Mouse (Mus musculus) bone marrow macrophage, adult 2 months (primary cell): Measurements from ENCODE around the gene Rfc1. TPM values are rescaled to one million over a fixed set of nuclear protein-coding genes. Genes with fewer than 3 reads are reported as not detected.

ENCODE experiments used
- H3K27ac ChIP-seq: 2 replicates; pipeline ENCODE4 v1.5.1; 2012; ENCODE audit warnings: low read depth, low read length; ENCODE audit not compliant: insufficient read depth
- H3K4me1 ChIP-seq: 2 replicates; pipeline ENCODE4 v1.6.1; 2012; ENCODE audit warnings: low read length; ENCODE audit not compliant: control insufficient read depth, insufficient read depth
- H3K4me3 ChIP-seq: 2 replicates; pipeline ENCODE4 v1.5.1; 2012; ENCODE audit warnings: mild to moderate bottlenecking, low read length, moderate library complexity; ENCODE audit not compliant: insufficient read depth
- CTCF ChIP-seq: IDR thresholded peaks from 2 replicates; pipeline ENCODE4 v1.5.1; 2012; ENCODE audit warnings: low read depth, mild to moderate bottlenecking, low read length, moderate library complexity
- POLR2A ChIP-seq: IDR thresholded peaks from 2 replicates; pipeline ENCODE4 v1.6.1; 2012; ENCODE audit warnings: mild to moderate bottlenecking, low read depth, low read length, borderline replicate concordance
- polyA plus RNA-seq: library from polyadenylated mRNA; stranded (reverse); fragments of >200 nt; gene quantifications from 2 replicates; pipeline ENCODE4 v1.2.4, GENCODE M21; 2012; ENCODE audit not compliant: missing spikeins, insufficient read depth, insufficient read length

The Rfc1 gene
- polyA plus RNA-seq, result 45.4 and 51.0 TPM in 2 replicates

DNA sequence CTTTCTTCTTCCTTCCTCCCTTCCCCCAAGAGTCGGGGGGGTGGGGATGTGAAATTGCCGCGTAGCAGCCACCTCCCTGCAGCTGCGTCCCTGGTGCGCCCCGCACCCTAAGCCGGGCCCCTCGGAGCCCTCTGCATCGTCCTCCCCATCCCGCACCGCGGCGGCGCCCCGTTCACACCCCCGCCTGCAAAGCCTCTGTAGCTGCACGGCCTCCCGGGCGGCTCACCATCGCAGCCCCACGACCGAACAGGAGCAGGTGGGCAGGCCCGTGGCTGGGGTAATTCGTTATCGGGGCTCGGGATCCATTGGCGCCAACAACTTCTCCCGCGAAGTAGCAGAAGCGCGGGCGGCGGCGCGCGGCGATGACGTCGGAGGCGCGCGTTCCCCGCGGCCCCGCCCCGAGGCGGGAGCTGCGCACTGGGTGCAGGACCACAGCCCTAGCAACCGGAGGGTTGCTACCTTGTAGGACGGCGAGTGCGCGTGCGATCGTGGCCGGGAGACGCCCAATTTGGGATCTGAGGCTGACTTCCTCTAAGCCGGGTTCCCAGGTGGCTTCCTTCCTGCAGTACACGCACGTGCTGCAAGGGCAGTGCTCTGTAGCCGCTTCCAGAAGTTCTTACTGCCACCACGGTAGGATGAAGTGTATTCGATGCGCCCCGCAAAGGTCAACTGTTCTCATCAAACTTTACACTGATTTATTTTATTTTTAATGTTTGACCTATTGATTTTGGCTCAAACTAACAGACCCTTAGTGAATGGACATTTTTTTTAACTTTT lies at the start of gene Rfc1:
Rfc1 (minus strand) TSS at position 373 of the 777 bp plus-strand sequence.
- TF ChIP-seq CTCF, result no peak
- TF ChIP-seq POLR2A, result no peak
- H3K4me1 ChIP-seq, result peaks cover 6% of the 10 kb centered on the region
- peak within 1 kb of the TSS; percentile 76 for H3K27ac ChIP-seq
- H3K4me3 ChIP-seq, result peak within 1 kb of the TSS; percentile 99

DNA sequence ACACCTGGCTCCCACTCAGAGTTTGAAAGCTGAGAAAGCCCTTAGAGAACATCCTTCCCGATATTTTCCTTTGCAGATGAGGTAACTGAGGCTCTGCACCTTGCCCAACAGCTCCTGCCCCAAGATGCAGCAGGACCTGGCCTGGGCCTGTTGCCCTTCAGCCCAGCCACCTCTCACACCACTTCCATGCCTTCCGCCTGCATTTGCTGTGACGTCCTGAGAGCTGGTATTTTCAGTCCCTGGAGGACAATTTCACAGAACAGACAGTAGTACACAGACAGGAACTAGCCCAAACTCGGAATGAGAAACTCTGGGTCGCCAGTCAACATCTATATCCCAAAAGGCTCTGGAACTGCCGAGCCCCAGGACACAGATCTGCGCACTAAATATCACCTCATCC lies 39.3 kb upstream of the Rfc1 start:
- TF ChIP-seq CTCF, result no peak
- TF ChIP-seq POLR2A, result no peak
- Histone ChIP-seq H3K4me1 (no peaks in the 10 kb centered on the region), H3K4me3 (no peak overlapping the region), H3K27ac (no peak overlapping the region)

GRCm38 (mm10) chr5:65371551-65371950 lies 36.1 kb upstream of the Rfc1 start:
- H3K27ac ChIP-seq, result no peak overlapping the region
- no peak overlapping the region for H3K4me3 ChIP-seq
- TF ChIP-seq CTCF (no peak), POLR2A (no peak)
- no peaks in the 10 kb centered on the region for H3K4me1 ChIP-seq

DNA sequence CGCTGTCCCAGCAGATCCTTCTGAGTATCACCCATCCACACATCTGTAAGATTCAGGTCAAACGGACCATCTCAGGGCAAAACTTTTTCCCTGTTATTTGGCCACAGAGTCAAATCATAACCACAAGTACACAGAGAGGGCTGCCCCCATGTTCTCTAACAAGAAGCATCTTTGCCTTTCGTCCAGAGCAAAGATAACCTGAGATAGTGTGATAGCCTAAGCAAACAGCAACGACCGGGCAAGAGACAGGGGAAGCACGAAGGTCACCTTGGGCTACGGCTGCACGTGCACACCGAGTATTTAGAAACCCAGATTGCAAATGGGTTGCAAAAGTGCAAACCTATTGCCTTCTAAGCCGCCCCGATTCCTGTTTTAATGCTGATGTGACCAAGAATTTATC lies 32.4 kb upstream of the Rfc1 start:
- no peak for TF ChIP-seq CTCF
- TF ChIP-seq POLR2A, result no peak
- H3K4me1 ChIP-seq, result no peaks in the 10 kb centered on the region
- H3K4me3 ChIP-seq, result no peak overlapping the region
- no peak overlapping the region for H3K27ac ChIP-seq

DNA sequence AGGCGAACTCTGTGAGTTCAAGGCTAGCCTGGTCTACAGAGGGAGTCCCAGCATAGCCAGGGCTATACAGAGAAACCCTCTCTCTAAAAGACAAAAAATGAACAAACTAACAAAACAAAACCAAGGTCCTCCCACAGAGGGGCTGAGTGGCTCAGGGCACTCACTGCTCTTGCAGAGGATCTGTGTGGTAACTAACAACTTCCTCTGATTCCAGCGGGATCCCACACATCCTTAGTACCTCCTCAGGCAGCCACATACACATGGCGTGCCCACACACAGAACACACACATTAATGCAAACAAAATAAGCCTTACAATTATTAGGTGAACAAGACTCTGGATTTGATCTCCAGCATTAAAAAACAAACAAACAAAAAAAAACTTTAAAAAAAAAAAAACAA lies 22.3 kb upstream of the Rfc1 start:
- Histone ChIP-seq H3K4me1 (0 out of 2 replicates have a peak, but pooled peaks cover 2% of the 10 kb centered on the region), H3K27ac (no peak overlapping the region), H3K4me3 (no peak overlapping the region)
- TF ChIP-seq CTCF (no peak), POLR2A (no peak)

GRCm38 (mm10) chr5:65356851-65357250 lies 21.4 kb upstream of the Rfc1 start:
- H3K4me1 ChIP-seq, result 0 out of 2 replicates have a peak, but pooled peaks cover 2% of the 10 kb centered on the region
- no peak overlapping the region for H3K27ac ChIP-seq
- no peak overlapping the region for H3K4me3 ChIP-seq
- TF ChIP-seq POLR2A (no peak), CTCF (no peak)

DNA sequence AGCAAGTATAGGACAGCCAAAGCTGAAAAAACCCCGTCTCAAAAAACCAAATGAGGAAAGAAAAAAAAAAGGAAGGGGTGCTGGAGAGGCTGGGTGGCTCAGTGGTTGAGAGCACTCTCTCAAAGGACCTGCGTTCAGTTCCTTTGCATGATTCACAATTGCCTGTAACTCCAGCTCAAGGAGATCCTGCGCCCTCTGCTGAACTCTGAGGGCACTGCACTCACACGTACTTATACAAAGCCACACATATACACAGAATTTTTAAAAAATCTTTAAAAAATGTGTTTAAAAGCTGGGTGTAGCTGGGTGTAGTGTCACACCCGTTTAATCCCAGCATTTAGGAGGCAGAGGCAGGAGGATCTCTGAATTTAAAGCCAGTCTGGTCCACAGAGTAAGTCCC lies 19.5 kb upstream of the Rfc1 start:
- TF ChIP-seq CTCF (no peak), POLR2A (no peak)
- no peak overlapping the region for H3K4me3 ChIP-seq
- H3K27ac ChIP-seq, result no peak overlapping the region
- H3K4me1 ChIP-seq, result 0 out of 2 replicates have a peak, but pooled peaks cover 2% of the 10 kb centered on the region

GRCm38 (mm10) chr5:65354097-65354496 lies 18.6 kb upstream of the Rfc1 start:
- TF ChIP-seq POLR2A (no peak), CTCF (no peak)
- H3K4me1 ChIP-seq, result 0 out of 2 replicates have a peak, but pooled peaks cover 2% of the 10 kb centered on the region
- H3K4me3 ChIP-seq, result no peak overlapping the region
- no peak overlapping the region for H3K27ac ChIP-seq

DNA sequence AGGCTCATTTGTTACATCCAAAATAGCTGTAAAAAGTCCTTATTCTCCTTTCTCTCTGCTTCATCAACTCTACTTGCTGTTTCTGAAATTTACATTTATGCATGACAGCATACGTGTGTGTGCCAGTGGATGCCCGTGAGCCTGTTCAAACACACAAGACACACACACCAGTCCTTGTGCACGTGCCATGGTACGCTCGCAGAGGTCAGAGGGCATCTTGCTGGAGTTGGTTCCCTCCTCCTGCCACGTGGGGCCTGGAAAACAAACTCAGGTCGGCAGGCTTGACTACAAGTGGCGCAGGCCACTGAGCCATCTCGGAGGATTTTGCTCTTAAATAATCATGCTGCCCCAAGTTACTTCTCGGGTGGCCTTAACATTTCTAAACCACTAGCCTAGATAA lies 15.0 kb upstream of the Rfc1 start:
- Histone ChIP-seq H3K4me3 (no peak overlapping the region), H3K27ac (no peak overlapping the region), H3K4me1 (no peaks in the 10 kb centered on the region)
- TF ChIP-seq POLR2A (no peak), CTCF (no peak)

- no peak within 1 kb of the TSS for H3K27ac ChIP-seq
- no peak within 1 kb of the TSS for H3K4me3 ChIP-seq
- TF ChIP-seq POLR2A (no peak), CTCF (no peak)
- no peaks in the 10 kb centered on the region for H3K4me1 ChIP-seq
Observed at GRCm38 (mm10) chr5:65348168-65348567, 12.7 kb upstream of the Rfc1 start, which contains the start of gene Klb. TSS of gene Klb (plus strand) at chr5:65348314.
